Mouse (Mus musculus) MEL (cell line): ENCODE measurements around the gene Dph5. TPM values are rescaled to one million over a fixed set of nuclear protein-coding genes. Genes with fewer than 3 reads are reported as not detected.

ENCODE experiments used
- DNase-seq: peaks from one replicate; pipeline ENCODE4 v3.0.0; 2011; ENCODE audit warnings: low read depth, low spot score
- H3K27ac ChIP-seq: 2 replicates; pipeline ENCODE4 v1.5.1; 2012; ENCODE audit warnings: low read depth, mild to moderate bottlenecking, control low read depth, low read length, moderate library complexity; ENCODE audit not compliant: control insufficient read depth
- H3K27me3 ChIP-seq, 2 experiments: fragments of 150-350 bp in 1 of 2; sonication (generic) in 1 of 2; 2 replicates each; pipeline ENCODE4 v1.6.1; 2012; ENCODE audit warnings: low read length in 2 of 2, mild to moderate bottlenecking in 2 of 2, improper control_type of control experiment in 1 of 2, moderate library complexity in 1 of 2; ENCODE audit not compliant: insufficient read depth in 2 of 2, control insufficient read depth in 1 of 2
- H3K36me3 ChIP-seq, 2 experiments: 2 replicates each; pipeline ENCODE4 v1.6.1; 2012 to 2014; ENCODE audit warnings: low read length in 2 of 2, improper control_type of control experiment in 1 of 2, inconsistent platforms in 1 of 2, mild to moderate bottlenecking in 1 of 2; ENCODE audit not compliant: insufficient read depth in 2 of 2, control insufficient read depth in 1 of 2
- H3K4me1 ChIP-seq, 2 experiments: fragments of 150-350 bp in 1 of 2; sonication (generic) in 1 of 2; 2 replicates each; pipeline ENCODE4 v1.6.1; 2012; ENCODE audit warnings: low read length in 2 of 2, improper control_type of control experiment in 1 of 2, mild to moderate bottlenecking in 1 of 2; ENCODE audit not compliant: insufficient read depth in 2 of 2, control insufficient read depth in 1 of 2
- H3K4me3 ChIP-seq, 2 experiments: fragments of 150-350 bp in 1 of 2; sonication (generic) in 1 of 2; 2 replicates each; pipeline ENCODE4 v1.5.1; 2012; ENCODE audit warnings: low read depth in 2 of 2, low read length in 2 of 2, mild to moderate bottlenecking in 2 of 2, moderate library complexity in 2 of 2, control low read depth in 1 of 2, improper control_type of control experiment in 1 of 2; ENCODE audit not compliant: control insufficient read depth in 1 of 2, insufficient read depth in 1 of 2
- H3K79me2 ChIP-seq: 2 replicates; pipeline ENCODE4 v1.6.1; 2012; ENCODE audit warnings: mild to moderate bottlenecking, low read length, moderate library complexity; ENCODE audit not compliant: control insufficient read depth, poor library complexity, insufficient read depth
- H3K9ac ChIP-seq: 2 replicates; pipeline ENCODE4 v1.6.1; 2012; ENCODE audit warnings: low read depth, mild to moderate bottlenecking, control low read depth, low read length, moderate library complexity; ENCODE audit not compliant: control insufficient read depth, poor library complexity, severe bottlenecking
- H3K9me3 ChIP-seq: fragments of 150-350 bp; sonication (generic); replicated peaks from 2 replicates; pipeline ENCODE4 v1.6.1; 2012; ENCODE audit warnings: mild to moderate bottlenecking, low read length, improper control_type of control experiment, moderate library complexity; ENCODE audit not compliant: insufficient read depth
- BHLHE40 ChIP-seq: IDR thresholded peaks from 2 replicates; pipeline ENCODE4 v1.6.1; 2012; ENCODE audit warnings: low read depth, mild to moderate bottlenecking, inconsistent platforms, low read length, improper control_type of control experiment, borderline replicate concordance
- CHD2 ChIP-seq: IDR thresholded peaks from 2 replicates; pipeline ENCODE4 v1.6.1; 2011; ENCODE audit warnings: low read length, improper control_type of control experiment
- CTCF ChIP-seq, 3 experiments: IDR thresholded peaks in 2 of 3; conservative IDR thresholded peaks in 1 of 3; 2 replicates each; pipeline ENCODE4 v1.5.1; 2011 to 2012; ENCODE audit warnings: low read length in 3 of 3, low read depth in 2 of 3, mild to moderate bottlenecking in 2 of 3, improper control_type of control experiment in 1 of 3, inconsistent platforms in 1 of 3, mixed read lengths in 1 of 3, moderate library complexity in 1 of 3; ENCODE audit not compliant: control insufficient read depth in 1 of 3, insufficient read depth in 1 of 3, poor library complexity in 1 of 3, severe bottlenecking in 1 of 3
- E2F4 ChIP-seq: IDR thresholded peaks from 2 replicates; pipeline ENCODE4 v1.6.1; 2011; ENCODE audit warnings: low read depth, low read length, improper control_type of control experiment, borderline replicate concordance
- ETS1 ChIP-seq: IDR thresholded peaks from 2 replicates; pipeline ENCODE4 v1.6.1; 2012; ENCODE audit warnings: low read depth, mild to moderate bottlenecking, inconsistent platforms, low read length, improper control_type of control experiment, moderate library complexity
- GABPA ChIP-seq: IDR thresholded peaks from 2 replicates; pipeline ENCODE4 v1.6.1; 2012; ENCODE audit warnings: low read depth, mild to moderate bottlenecking, inconsistent platforms, low read length, improper control_type of control experiment, moderate library complexity
- GATA1 ChIP-seq: IDR thresholded peaks from 2 replicates; pipeline ENCODE4 v1.6.1; 2011; ENCODE audit warnings: low read depth, low read length, improper control_type of control experiment
- HCFC1 ChIP-seq: IDR thresholded peaks from 2 replicates; pipeline ENCODE4 v1.6.1; 2012; ENCODE audit warnings: low read depth, mild to moderate bottlenecking, inconsistent platforms, low read length, improper control_type of control experiment, moderate library complexity
- JUND ChIP-seq: IDR thresholded peaks from 2 replicates; pipeline ENCODE4 v1.6.1; 2011; ENCODE audit warnings: low read depth, mild to moderate bottlenecking, improper control_type of control experiment, low read length
- MAX ChIP-seq: IDR thresholded peaks from 2 replicates; pipeline ENCODE4 v1.6.1; 2011; ENCODE audit warnings: low read length, improper control_type of control experiment
- MEF2A ChIP-seq: IDR thresholded peaks from 2 replicates; pipeline ENCODE4 v1.6.1; 2014; ENCODE audit warnings: low read depth, mild to moderate bottlenecking, inconsistent platforms, low read length, improper control_type of control experiment; ENCODE audit not compliant: poor library complexity, insufficient replicate concordance, severe bottlenecking; ENCODE audit errors: extremely low read depth
- MXI1 ChIP-seq: IDR thresholded peaks from 2 replicates; pipeline ENCODE4 v1.6.1; 2011; ENCODE audit warnings: mild to moderate bottlenecking, low read depth, low read length, improper control_type of control experiment
- MYC ChIP-seq: IDR thresholded peaks from 2 replicates; pipeline ENCODE4 v1.6.1; 2011; ENCODE audit warnings: low read depth, mild to moderate bottlenecking, low read length, improper control_type of control experiment, moderate library complexity
- NELFE ChIP-seq: IDR thresholded peaks from 2 replicates; pipeline ENCODE4 v1.6.1; 2011; ENCODE audit warnings: low read depth, low read length, improper control_type of control experiment
- NRF1 ChIP-seq: IDR thresholded peaks from 2 replicates; pipeline ENCODE4 v1.6.1; 2014; ENCODE audit warnings: low read depth, mild to moderate bottlenecking, inconsistent platforms, low read length, improper control_type of control experiment, moderate library complexity; ENCODE audit not compliant: poor library complexity, insufficient read depth, severe bottlenecking
- POLR2AphosphoS2 ChIP-seq: IDR thresholded peaks from 2 replicates; pipeline ENCODE4 v1.6.1; 2011; ENCODE audit warnings: low read length, improper control_type of control experiment
- POLR2AphosphoS5 ChIP-seq: IDR thresholded peaks from 2 replicates; pipeline ENCODE4 v1.6.1; 2012; ENCODE audit warnings: low read depth, borderline replicate concordance, mild to moderate bottlenecking, inconsistent platforms, low read length, moderate library complexity, mixed read lengths
- RCOR1 ChIP-seq: IDR thresholded peaks from 2 replicates; pipeline ENCODE4 v1.6.1; 2012; ENCODE audit warnings: low read depth, mild to moderate bottlenecking, inconsistent platforms, low read length, improper control_type of control experiment
- SIN3A ChIP-seq: IDR thresholded peaks from 2 replicates; pipeline ENCODE4 v1.6.1; 2012; ENCODE audit warnings: low read length, improper control_type of control experiment, inconsistent platforms
- SMC3 ChIP-seq: IDR thresholded peaks from 2 replicates; pipeline ENCODE4 v1.6.1; 2011; ENCODE audit warnings: low read depth, low read length, improper control_type of control experiment
- TBP ChIP-seq: IDR thresholded peaks from 2 replicates; pipeline ENCODE4 v1.8.0; 2011; ENCODE audit warnings: low read depth, low read length, improper control_type of control experiment
- TCF12 ChIP-seq: IDR thresholded peaks from 2 replicates; pipeline ENCODE4 v1.6.1; 2014; ENCODE audit warnings: low read depth, mild to moderate bottlenecking, inconsistent platforms, low read length, improper control_type of control experiment, moderate library complexity
- UBTF ChIP-seq: IDR thresholded peaks from 2 replicates; pipeline ENCODE4 v1.6.1; 2012; ENCODE audit warnings: low read depth, mild to moderate bottlenecking, inconsistent platforms, low read length, improper control_type of control experiment, moderate library complexity, borderline replicate concordance; ENCODE audit not compliant: insufficient read depth
- ZC3H11A ChIP-seq: IDR thresholded peaks from 2 replicates; pipeline ENCODE4 v1.6.1; 2012; ENCODE audit warnings: low read depth, mild to moderate bottlenecking, inconsistent platforms, low read length, improper control_type of control experiment
- ZKSCAN1 ChIP-seq: IDR thresholded peaks from 2 replicates; pipeline ENCODE4 v1.6.1; 2012; ENCODE audit warnings: low read depth, mild to moderate bottlenecking, inconsistent platforms, low read length, improper control_type of control experiment, moderate library complexity
- ZNF384 ChIP-seq: IDR thresholded peaks from 2 replicates; pipeline ENCODE4 v1.6.1; 2012; ENCODE audit warnings: low read depth, mild to moderate bottlenecking, inconsistent platforms, low read length, improper control_type of control experiment
- polyA plus RNA-seq, 2 experiments: library from polyadenylated mRNA; stranded (reverse) in 1 of 2; unstranded in 1 of 2; fragments of >175 nt in 1 of 2; fragments of >200 nt in 1 of 2; gene quantifications; 2 replicates each; pipeline versions ENCODE4 v1.2.1 to v1.2.4; 2012; ENCODE audit warnings: low replicate concordance in 2 of 2, low read depth in 1 of 2; ENCODE audit not compliant: insufficient read length in 2 of 2, insufficient read depth in 1 of 2, missing spikeins in 1 of 2
- total RNA-seq: library from RNA; depleted of rRNA; stranded (reverse); fragments of 300-350 nt; gene quantifications from 2 replicates; pipeline ENCODE4 v1.2.3, GENCODE M21; 2012

Dph5 gene
- total and polyA plus RNA-seq, 3 experiments, result 34.9 to 45.8 TPM; not detected in 1

DNA sequence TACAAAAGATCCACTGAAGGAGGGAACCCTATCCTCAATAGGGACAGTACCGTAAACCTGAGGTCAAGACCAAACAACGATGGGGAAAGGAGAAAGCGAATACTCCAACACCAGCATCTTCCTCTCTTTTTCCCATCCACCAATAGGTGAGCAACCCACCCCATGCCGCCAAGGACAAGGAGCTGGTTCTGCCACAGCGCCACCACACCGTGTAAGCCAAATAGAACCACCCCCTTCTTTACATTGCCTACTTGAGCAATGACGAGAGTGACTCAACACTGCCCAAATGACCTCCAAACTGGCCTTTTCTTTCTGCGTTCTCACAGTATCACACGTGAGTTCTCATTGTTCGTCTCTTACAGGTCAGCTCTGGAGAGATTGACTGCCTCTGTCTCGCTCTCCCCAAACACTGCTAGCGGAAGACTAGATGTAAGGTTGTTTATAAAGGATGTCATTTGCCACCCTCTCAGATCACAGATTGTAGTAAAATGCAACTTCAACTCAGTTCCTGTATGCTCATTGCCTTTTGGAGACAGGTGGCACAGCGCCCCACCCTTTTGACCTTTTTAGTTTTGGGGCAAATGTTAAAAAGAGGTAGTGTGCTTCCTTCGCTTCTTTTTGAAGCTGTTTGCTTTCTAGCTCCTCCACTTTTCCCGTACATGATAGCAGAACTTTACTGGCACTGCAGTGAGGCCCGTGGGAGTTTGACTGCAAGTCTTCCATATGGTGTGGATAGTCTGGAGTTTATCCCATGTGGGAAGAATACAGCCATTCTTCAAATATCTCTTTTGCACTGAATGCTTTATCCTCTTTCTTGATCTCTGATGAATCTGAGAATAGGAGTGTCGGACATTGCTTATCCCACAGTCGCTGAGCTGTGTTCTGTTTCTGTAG is 45.9 kb downstream of the Dph5 start:
- no peak overlapping the region for H3K9ac ChIP-seq
- no peak overlapping the region for H3K27ac ChIP-seq
- H3K4me1 ChIP-seq, result no peaks in the 10 kb centered on the region
- H3K9me3 ChIP-seq, result no peaks in the 10 kb centered on the region
- peaks cover 0 to 8% of the 10 kb centered on the region in 2 experiments; a peak in 2 of 4 replicates for H3K36me3 ChIP-seq
- no peak overlapping the region for H3K4me3 ChIP-seq
- no peaks in the 10 kb centered on the region for H3K27me3 ChIP-seq
- H3K79me2 ChIP-seq, result no peaks in the 10 kb centered on the region
- no peak for DNase-seq
- TF ChIP-seq JUND, result no peak
- no peak for TF ChIP-seq ZKSCAN1
- TF ChIP-seq CHD2, result no peak
- TF ChIP-seq E2F4, result no peak
- no peak for TF ChIP-seq HCFC1
- TF ChIP-seq RCOR1, result no peak
- no peak for TF ChIP-seq MYC
- no peak for TF ChIP-seq BHLHE40
- TF ChIP-seq CTCF (IDR thresholded peaks at IDR 0.05 in 2 of 3, conservative IDR thresholded peaks at IDR 0.05 in 1 of 3; ENCODE audit: control insufficient read depth in 1 of 3, insufficient read depth in 1 of 3, low read depth in 2 of 3, low read length in 3 of 3, poor library complexity in 1 of 3, severe bottlenecking in 1 of 3), result no peak
- TF ChIP-seq GABPA, result no peak
- TF ChIP-seq UBTF, result no peak

- H3K9me3 ChIP-seq, result no peaks in the 10 kb centered on the region
- H3K9ac ChIP-seq, result no peak overlapping the region
- H3K36me3 ChIP-seq, result no peaks in the 10 kb centered on the region; a peak in 1 of 4 replicates
- H3K4me1 ChIP-seq, result no peaks in the 10 kb centered on the region
- no peak overlapping the region for H3K27ac ChIP-seq
- no peaks in the 10 kb centered on the region for H3K27me3 ChIP-seq
- no peak overlapping the region for H3K4me3 ChIP-seq
- no peaks in the 10 kb centered on the region for H3K79me2 ChIP-seq
- DNase-seq, result peak; percentile 82
- TF ChIP-seq POLR2AphosphoS5 (no peak), CTCF (IDR thresholded peaks at IDR 0.05 in 2 of 3, conservative IDR thresholded peaks at IDR 0.05 in 1 of 3; ENCODE audit: control insufficient read depth in 1 of 3, insufficient read depth in 1 of 3, low read depth in 2 of 3, low read length in 3 of 3, poor library complexity in 1 of 3, severe bottlenecking in 1 of 3) (peak; percentile 78 to 89 (median 79)), ETS1 (no peak), MEF2A (no peak), TBP (no peak), ZKSCAN1 (no peak), NELFE (no peak), NRF1 (no peak), MYC (peak; percentile 99), MXI1 (peak; percentile 88), GATA1 (no peak), SMC3 (peak; percentile 75), POLR2AphosphoS2 (no peak), ZNF384 (no peak), MAX (peak; percentile 97), SIN3A (peak; percentile 25; the same call in 1 of the 2 replicates), E2F4 (no peak), UBTF (no peak), BHLHE40 (no peak), TCF12 (no peak), ZC3H11A (peak; percentile 31)
Observed at GRCm38 (mm10) chr3:115936734-115937599, 49.3 kb downstream of the Dph5 start.
